Mouse (Mus musculus): ENCODE data around the gene Pax7.

- no peak for TF ChIP-seq CTCF (IDR thresholded peaks at IDR 0.05; ENCODE audit: control insufficient read depth, insufficient read depth, low read length)
- no peak for TF ChIP-seq POLR2A (IDR thresholded peaks at IDR 0.05; ENCODE audit: borderline replicate concordance, control insufficient read depth, low read depth, low read length)
Measured at GRCm38 (mm10) chr4:139832281-139833035, 870 bp downstream of the Pax7 start.

Measured in bone marrow, adult 2 months (tissue).